Mouse (Mus musculus) lung, postnatal 0 days (tissue): Measurements from ENCODE around the gene Gm4847. TPM values are rescaled to one million over a fixed set of nuclear protein-coding genes. Genes with fewer than 3 reads are reported as not detected.

Experiments
- ATAC-seq: fragments of 200-750 bp; cut with Nextera tagmentation; 2 replicates; pipeline ENCODE4 v1.8.0; 2017; ENCODE audit warnings: moderate library complexity
- DNase-seq: peaks from one replicate; pipeline ENCODE4 v3.0.0-alpha.2; 2016; ENCODE audit warnings: low spot score
- H3K27ac ChIP-seq: fragments of 300-500 bp; sonication (generic); 2 replicates; pipeline ENCODE4 v1.5.1; 2014; ENCODE audit warnings: antibody characterized with exemption, mild to moderate bottlenecking, low read length, mixed read lengths
- H3K27me3 ChIP-seq: fragments of 300-500 bp; sonication (generic); replicated peaks from 2 replicates; pipeline ENCODE4 v1.6.1; 2014; ENCODE audit warnings: low read length, mixed read lengths; ENCODE audit not compliant: insufficient read depth
- H3K36me3 ChIP-seq: fragments of 300-500 bp; sonication (generic); 2 replicates; pipeline ENCODE4 v1.6.1; 2014; ENCODE audit warnings: low read length, mixed read lengths; ENCODE audit not compliant: insufficient read depth
- H3K4me1 ChIP-seq: fragments of 300-500 bp; sonication (generic); 2 replicates; pipeline ENCODE4 v1.6.1; 2014; ENCODE audit warnings: antibody characterized with exemption, low read depth, low read length, mixed read lengths; ENCODE audit not compliant: insufficient read depth
- H3K4me2 ChIP-seq: fragments of 300-500 bp; sonication (generic); replicated peaks from 2 replicates; pipeline ENCODE4 v1.6.1; 2014; ENCODE audit warnings: low read depth, mild to moderate bottlenecking, low read length, moderate library complexity, mixed read lengths
- H3K4me3 ChIP-seq: fragments of 300-500 bp; sonication (generic); 2 replicates; pipeline ENCODE4 v1.5.1; 2014; ENCODE audit warnings: low read depth, low read length
- H3K9ac ChIP-seq: fragments of 300-500 bp; sonication (generic); replicated peaks from 2 replicates; pipeline ENCODE4 v1.6.1; 2014; ENCODE audit warnings: low read depth, mild to moderate bottlenecking
- H3K9me3 ChIP-seq: fragments of 300-500 bp; sonication (generic); 2 replicates; pipeline ENCODE4 v1.6.1; 2016; ENCODE audit warnings: low read length, mixed read lengths
- CTCF ChIP-seq: IDR thresholded peaks from 2 replicates; pipeline ENCODE4 v1.5.1; 2016; ENCODE audit warnings: antibody characterized with exemption, mild to moderate bottlenecking
- EP300 ChIP-seq: IDR thresholded peaks from 2 replicates; pipeline ENCODE4 v1.6.1; 2016; ENCODE audit warnings: antibody characterized with exemption, mild to moderate bottlenecking, control low read depth
- WGBS: fragments of 180-500 bp; shearing (Covaris S2); extraction: QIAGEN DNeasy Blood & Tissue Kit; methylation state at CpG from one replicate; pipeline ENCODE4 v1.1.7; 2014; 5-methylcytosine and 5-hydroxymethylcytosine counted together
- microRNA-seq: library from miRNA; unstranded; fragments of <30 nt; microRNA quantifications from one replicate; pipeline ENCODE4, GENCODE M21; 2016
- polyA plus RNA-seq: library from polyadenylated mRNA; unstranded; fragments of >200 nt; fragmentation: Nextera tagmentation; extraction: Ambion mirVana; gene quantifications from 2 replicates; pipeline ENCODE4 v1.2.1, GENCODE M21; 2015

The Gm4847 gene
- polyA plus RNA-seq = not detected in 2 replicates

DNA sequence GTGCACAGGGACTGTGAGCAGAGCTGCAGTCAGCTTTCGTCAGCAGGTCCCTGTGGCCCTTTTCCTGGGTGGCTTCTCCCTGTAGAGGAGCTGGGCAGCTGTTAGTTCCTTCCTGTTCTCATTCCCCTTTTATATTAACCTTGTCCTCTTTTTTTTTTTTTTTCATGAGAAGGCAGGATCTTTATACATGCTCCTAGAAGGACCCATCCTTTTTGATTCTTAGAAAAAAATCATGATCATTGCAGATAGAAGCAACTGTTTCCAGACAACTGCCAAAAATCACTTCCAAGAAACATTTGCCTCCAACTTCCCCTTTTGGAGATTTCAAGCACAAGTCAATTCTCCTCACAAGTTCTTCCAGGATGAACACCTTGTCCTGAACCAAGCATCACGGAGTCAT, at the start of gene Gm4847:
TSS of gene Gm4847 (minus strand) at position 101 of the 400 bp plus-strand sequence.
- no peaks in the 10 kb centered on the region for H3K9me3 ChIP-seq
- ATAC-seq (no peak), DNase-seq (no peak)
- TF ChIP-seq EP300 (no peak), CTCF (no peak)
- no peak within 1 kb of the TSS for H3K9ac ChIP-seq
- H3K4me2 ChIP-seq = no peak within 1 kb of the TSS
- H3K4me1 ChIP-seq = no peaks in the 10 kb centered on the region
- H3K4me3 ChIP-seq = no peak within 1 kb of the TSS
- H3K36me3 ChIP-seq = no peaks in the 10 kb centered on the region
- 86% methylated on average over 2 of the region's 2 CpGs for WGBS
- H3K27ac ChIP-seq = no peak within 1 kb of the TSS
- H3K27me3 ChIP-seq = no peaks in the 10 kb centered on the region

- no peaks in the 10 kb centered on the region for H3K9me3 ChIP-seq
- TF ChIP-seq CTCF = no peak
- no peak for TF ChIP-seq EP300
- DNase-seq (no peak), ATAC-seq (no peak)
- H3K36me3 ChIP-seq = no peaks in the 10 kb centered on the region
- H3K9ac ChIP-seq = no peak within 1 kb of the TSS
- no peaks in the 10 kb centered on the region for H3K27me3 ChIP-seq
- no peak within 1 kb of the TSS for H3K4me2 ChIP-seq
- no peak within 1 kb of the TSS for H3K27ac ChIP-seq
- no peaks in the 10 kb centered on the region for H3K4me1 ChIP-seq
- no peak within 1 kb of the TSS for H3K4me3 ChIP-seq
- 78% methylated on average over 1 of the region's 1 CpGs for WGBS
Measured at GRCm38 (mm10) chr1:166681745-166682144, 34.3 kb upstream of the Gm4847 start, which contains the start of gene Fmo9. TSS of gene Fmo9 (minus strand) at chr1:166681845.

- H3K9me3 ChIP-seq = no peaks in the 10 kb centered on the region
- ATAC-seq = no peak
- WGBS = 84% methylated on average over 5 of the region's 5 CpGs
Measured at GRCm38 (mm10) chr1:166669264-166669663, 21.8 kb upstream of the Gm4847 start.

DNA sequence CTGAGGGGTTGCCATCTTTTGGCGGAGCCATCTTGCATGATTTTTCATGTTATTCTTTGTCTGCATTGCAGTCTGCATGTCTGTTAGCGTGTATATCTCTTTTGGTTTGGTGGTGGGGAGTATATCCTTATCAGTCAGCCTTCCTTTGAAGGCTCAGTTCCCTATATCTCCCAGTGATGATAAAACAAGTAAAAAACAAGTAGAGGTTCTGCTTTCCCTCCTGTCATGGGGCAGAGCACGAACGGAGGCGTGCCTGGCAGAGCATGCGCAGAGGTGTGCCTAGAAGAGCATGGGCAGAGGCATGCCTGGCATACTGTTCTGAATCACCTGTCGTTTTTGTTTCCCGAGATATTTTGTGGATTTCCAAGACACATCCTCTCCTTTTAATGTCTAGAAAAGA, 13.3 kb upstream of the Gm4847 start:
- Histone ChIP-seq H3K27ac (no peak overlapping the region), H3K4me1 (no peaks in the 10 kb centered on the region), H3K9ac (no peak overlapping the region), H3K9me3 (no peaks in the 10 kb centered on the region), H3K36me3 (no peaks in the 10 kb centered on the region), H3K27me3 (no peaks in the 10 kb centered on the region), H3K4me2 (no peak overlapping the region), H3K4me3 (no peak overlapping the region)
- DNase-seq (no peak), ATAC-seq (no peak)
- 82% methylated on average over 8 of the region's 8 CpGs for WGBS
- TF ChIP-seq EP300 (no peak), CTCF (no peak)

More at GRCm38 (mm10) chr1:166669264-166669663, 21.8 kb upstream of the Gm4847 start:
- no peak overlapping the region for H3K4me2 ChIP-seq
- H3K27ac ChIP-seq = no peak overlapping the region
- H3K4me3 ChIP-seq = no peak overlapping the region
- no peaks in the 10 kb centered on the region for H3K36me3 ChIP-seq
- H3K27me3 ChIP-seq = no peaks in the 10 kb centered on the region
- no peak for DNase-seq
- H3K4me1 ChIP-seq = no peaks in the 10 kb centered on the region
- TF ChIP-seq CTCF (no peak), EP300 (no peak)
- no peak overlapping the region for H3K9ac ChIP-seq

Small RNAs within 50 kb of the gene (microRNA-seq; reads per million reads assigned to microRNA genes)
- gene Gm22992 = not detected

Other genes with a start within 250 kb of the Gm4847 start
- 3.5 and 4.0 TPM in 2 replicates for gene Pogk, start 237.8 kb downstream of the Gm4847 start, polyA plus RNA-seq
- gene Gm4846, start 150.1 kb downstream of the Gm4847 start, polyA plus RNA-seq = not detected in 2 replicates
- not detected in 2 replicates for gene Fmo9, start 34.2 kb upstream of the Gm4847 start, polyA plus RNA-seq